Mouse (Mus musculus) heart, embryonic 16.5 days (tissue): ENCODE measurements around the gene Fndc9. TPM values are rescaled to one million over a fixed set of nuclear protein-coding genes. Genes with fewer than 3 reads are reported as not detected.

Experiments used
- ATAC-seq: fragments of 200-750 bp; cut with Nextera tagmentation; replicated peaks from 2 replicates; pipeline ENCODE4 v1.8.0; 2017; ENCODE audit warnings: moderate number of reproducible peaks; ENCODE audit not compliant: insufficient read depth, low FRiP score; ENCODE audit errors: extremely low read depth
- H3K27ac ChIP-seq: fragments of 300-500 bp; sonication (generic); 2 replicates; pipeline ENCODE4 v1.5.1; 2014; ENCODE audit warnings: mild to moderate bottlenecking, low read length, control low read depth, moderate library complexity
- H3K27me3 ChIP-seq: fragments of 300-500 bp; sonication (generic); 2 replicates; pipeline ENCODE4 v1.6.1; 2014; ENCODE audit warnings: low read length, mixed read lengths; ENCODE audit not compliant: control insufficient read depth, insufficient read depth
- H3K36me3 ChIP-seq: fragments of 300-500 bp; sonication (generic); 2 replicates; pipeline ENCODE4 v1.6.1; 2014; ENCODE audit not compliant: control insufficient read depth, insufficient read depth
- H3K4me1 ChIP-seq: fragments of 300-500 bp; sonication (generic); 2 replicates; pipeline ENCODE4 v1.6.1; 2014; ENCODE audit warnings: low read length, mixed read lengths; ENCODE audit not compliant: control insufficient read depth, insufficient read depth
- H3K4me2 ChIP-seq: fragments of 300-500 bp; sonication (generic); 2 replicates; pipeline ENCODE4 v1.6.1; 2014; ENCODE audit warnings: low read depth, mild to moderate bottlenecking, control low read depth, low read length
- H3K4me3 ChIP-seq: fragments of 300-500 bp; sonication (generic); 2 replicates; pipeline ENCODE4 v1.5.1; 2014; ENCODE audit warnings: mild to moderate bottlenecking, control low read depth, low read length
- H3K9ac ChIP-seq: fragments of 300-500 bp; sonication (generic); 2 replicates; pipeline ENCODE4 v1.6.1; 2014; ENCODE audit warnings: low read length, control low read depth
- H3K9me3 ChIP-seq: fragments of 300-500 bp; sonication (generic); replicated peaks from 2 replicates; pipeline ENCODE4 v1.6.1; 2016; ENCODE audit warnings: low read length; ENCODE audit not compliant: control insufficient read depth
- WGBS: fragments of 180-500 bp; shearing (Covaris S2); extraction: QIAGEN DNeasy Blood & Tissue Kit; methylation state at CpG from one replicate; pipeline ENCODE4 v1.1.7; 2014; 5-methylcytosine and 5-hydroxymethylcytosine counted together
- polyA plus RNA-seq: library from polyadenylated mRNA; unstranded; fragments of >200 nt; fragmentation: Nextera tagmentation; extraction: Ambion mirVana; gene quantifications from 2 replicates; pipeline ENCODE4 v1.2.1, GENCODE M21; 2015

Gene Fndc9
- polyA plus RNA-seq, 1 experiment from 2014 or later: 0.08 TPM

GRCm38 (mm10) chr11:46244731-46245604 lies 9.6 kb downstream of the Fndc9 start:
- Histone ChIP-seq H3K9ac (no peak overlapping the region), H3K27ac (no peak overlapping the region), H3K36me3 (0 out of 2 replicates have a peak, but pooled peaks cover 3% of the 10 kb centered on the region), H3K4me1 (no peaks in the 10 kb centered on the region), H3K27me3 (no peaks in the 10 kb centered on the region), H3K4me3 (no peak overlapping the region), H3K4me2 (no peak overlapping the region), H3K9me3 (no peaks in the 10 kb centered on the region)
- ATAC-seq: no peak
- WGBS: 89% methylated on average over 23 of the region's 23 CpGs

DNA sequence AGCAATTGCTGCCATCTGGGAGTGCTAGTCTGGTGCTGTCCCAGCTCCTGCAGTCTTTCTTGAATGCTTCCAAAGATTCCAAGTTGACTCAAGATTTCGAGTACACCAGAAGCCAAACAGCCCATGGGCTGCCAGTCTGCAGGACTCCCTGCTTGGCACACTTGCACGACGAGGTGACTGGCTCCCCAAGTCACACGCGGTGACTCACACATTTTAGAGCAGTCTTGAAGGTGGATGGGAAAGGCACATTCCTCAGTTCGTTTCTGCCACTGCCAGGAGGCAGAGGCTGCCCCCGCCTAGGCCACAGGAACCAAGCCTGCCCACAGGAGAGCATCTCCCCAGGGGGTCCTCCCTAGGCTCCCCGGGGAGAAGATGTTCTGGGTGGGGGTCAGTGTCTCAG lies 10.6 kb downstream of the Fndc9 start:
- H3K4me1 ChIP-seq: no peaks in the 10 kb centered on the region
- H3K36me3 ChIP-seq: 0 out of 2 replicates have a peak, but pooled peaks cover 2% of the 10 kb centered on the region
- no peak overlapping the region for H3K9ac ChIP-seq
- 54% methylated on average over 8 of the region's 8 CpGs for WGBS
- no peak for ATAC-seq
- H3K9me3 ChIP-seq: no peaks in the 10 kb centered on the region
- H3K27me3 ChIP-seq: no peaks in the 10 kb centered on the region
- H3K4me3 ChIP-seq: no peak overlapping the region
- no peak overlapping the region for H3K4me2 ChIP-seq
- H3K27ac ChIP-seq: no peak overlapping the region

DNA sequence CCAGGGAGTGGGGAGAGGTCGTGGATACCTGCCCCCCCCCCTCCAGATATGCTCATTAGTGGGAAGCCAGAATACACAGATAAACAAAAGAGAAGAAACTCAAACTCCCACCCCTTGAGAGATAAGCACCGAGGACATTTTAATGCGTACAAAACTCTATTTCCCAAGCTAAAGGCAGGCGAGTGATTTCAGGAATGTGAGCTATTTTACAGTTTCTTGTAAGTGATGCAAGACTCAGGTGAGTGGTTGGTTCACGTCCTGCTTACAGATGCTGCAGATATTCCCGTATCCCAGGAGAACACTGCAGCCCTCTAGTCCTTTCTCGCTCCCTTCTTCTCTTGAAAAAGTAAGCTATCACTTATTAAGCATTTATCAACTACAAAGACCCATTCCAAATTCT lies 11.1 kb downstream of the Fndc9 start:
- ATAC-seq: no peak

GRCm38 (mm10) chr11:46248352-46248751 lies 13.0 kb downstream of the Fndc9 start:
- no peak for ATAC-seq
- H3K4me2 ChIP-seq: no peak overlapping the region
- H3K27ac ChIP-seq: no peak overlapping the region
- peaks cover 2% of the 10 kb centered on the region; the same call in 1 of the 2 replicates for H3K36me3 ChIP-seq
- no peak overlapping the region for H3K9ac ChIP-seq
- no peaks in the 10 kb centered on the region for H3K9me3 ChIP-seq
- WGBS: 87% methylated on average over 3 of the region's 3 CpGs
- no peak overlapping the region for H3K4me3 ChIP-seq
- no peaks in the 10 kb centered on the region for H3K27me3 ChIP-seq
- no peaks in the 10 kb centered on the region for H3K4me1 ChIP-seq

More for the DNA sequence above, 11.1 kb downstream of the Fndc9 start:
- Histone ChIP-seq H3K4me2 (no peak overlapping the region), H3K4me1 (no peaks in the 10 kb centered on the region), H3K9ac (no peak overlapping the region), H3K36me3 (no peaks in the 10 kb centered on the region), H3K4me3 (no peak overlapping the region), H3K27ac (no peak overlapping the region), H3K9me3 (no peaks in the 10 kb centered on the region), H3K27me3 (no peaks in the 10 kb centered on the region)
- WGBS: 55% methylated on average over 7 of the region's 7 CpGs

GRCm38 (mm10) chr11:46251994-46252393 lies 16.7 kb downstream of the Fndc9 start:
- no peak overlapping the region for H3K4me3 ChIP-seq
- ATAC-seq: no peak
- no peak overlapping the region for H3K9ac ChIP-seq
- no peak overlapping the region for H3K4me2 ChIP-seq
- H3K36me3 ChIP-seq: peaks cover 5% of the 10 kb centered on the region
- no peak overlapping the region for H3K27ac ChIP-seq
- no peaks in the 10 kb centered on the region for H3K4me1 ChIP-seq
- no peaks in the 10 kb centered on the region for H3K27me3 ChIP-seq
- no peaks in the 10 kb centered on the region for H3K9me3 ChIP-seq
- WGBS: 26% methylated on average over 7 of the region's 7 CpGs

DNA sequence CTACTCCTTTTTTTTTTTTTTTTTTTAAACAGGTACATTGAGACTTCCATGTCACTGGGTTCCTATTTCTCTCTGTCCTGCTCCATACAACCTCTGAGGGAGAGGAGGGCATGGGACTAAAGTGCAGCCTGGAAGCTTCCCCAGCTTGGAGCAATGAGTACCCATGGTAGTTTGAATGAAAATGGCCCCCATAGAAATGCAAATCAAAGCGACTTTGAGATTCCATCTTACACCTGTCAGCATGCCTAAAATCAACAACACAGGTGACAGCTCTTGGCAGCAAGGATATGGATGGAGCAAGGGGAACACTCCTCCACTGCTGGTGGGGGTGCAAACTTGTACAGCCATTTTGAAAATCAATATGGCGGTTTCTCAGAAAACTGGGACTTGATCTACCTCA lies 20.0 kb downstream of the Fndc9 start:
- no peak for ATAC-seq
- Histone ChIP-seq H3K9me3 (no peaks in the 10 kb centered on the region), H3K4me1 (no peaks in the 10 kb centered on the region), H3K36me3 (peaks cover 9% of the 10 kb centered on the region), H3K27ac (no peak overlapping the region), H3K4me3 (no peak overlapping the region), H3K27me3 (no peaks in the 10 kb centered on the region), H3K4me2 (no peak overlapping the region), H3K9ac (no peak overlapping the region)
- 75% methylated on average over 2 of the region's 2 CpGs for WGBS

- 51% methylated on average over 4 of the region's 4 CpGs for WGBS
- H3K36me3 ChIP-seq: peaks cover 9% of the 10 kb centered on the region
- ATAC-seq: no peak
- no peak overlapping the region for H3K9ac ChIP-seq
- H3K4me2 ChIP-seq: no peak overlapping the region
- no peak overlapping the region for H3K4me3 ChIP-seq
- no peaks in the 10 kb centered on the region for H3K27me3 ChIP-seq
- H3K27ac ChIP-seq: no peak overlapping the region
- H3K9me3 ChIP-seq: no peaks in the 10 kb centered on the region
- no peaks in the 10 kb centered on the region for H3K4me1 ChIP-seq
These were observed 22.9 kb downstream of the Fndc9 start for GRCm38 (mm10) chr11:46258207-46258606.

GRCm38 (mm10) chr11:46258749-46259148 lies 23.4 kb downstream of the Fndc9 start:
- H3K27me3 ChIP-seq: no peaks in the 10 kb centered on the region
- WGBS: 89% methylated on average over 8 of the region's 8 CpGs
- no peak overlapping the region for H3K27ac ChIP-seq
- H3K9ac ChIP-seq: no peak overlapping the region
- H3K9me3 ChIP-seq: no peaks in the 10 kb centered on the region
- ATAC-seq: no peak
- H3K36me3 ChIP-seq: peaks cover 7% of the 10 kb centered on the region
- no peak overlapping the region for H3K4me2 ChIP-seq
- no peak overlapping the region for H3K4me3 ChIP-seq
- H3K4me1 ChIP-seq: no peaks in the 10 kb centered on the region

- WGBS: 55% methylated on average over 3 of the region's 3 CpGs
- no peak overlapping the region for H3K4me3 ChIP-seq
- ATAC-seq: no peak
These were observed 27.5 kb downstream of the Fndc9 start for GRCm38 (mm10) chr11:46262854-46263253.

More at GRCm38 (mm10) chr11:46262854-46263253, 27.5 kb downstream of the Fndc9 start:
- Histone ChIP-seq H3K4me2 (no peak overlapping the region), H3K9ac (no peak overlapping the region), H3K4me1 (no peaks in the 10 kb centered on the region), H3K9me3 (no peaks in the 10 kb centered on the region), H3K27ac (no peak overlapping the region), H3K36me3 (no peaks in the 10 kb centered on the region), H3K27me3 (no peaks in the 10 kb centered on the region)
